Mouse (Mus musculus) kidney, embryonic 14.5 days (tissue): ENCODE data around the gene Atp8b3. TPM values are rescaled to one million over a fixed set of nuclear protein-coding genes. Genes with fewer than 3 reads are reported as not detected.

Experiments
- polyA plus RNA-seq: library from polyadenylated mRNA; unstranded; fragments of >200 nt; fragmentation: Nextera tagmentation; extraction: Ambion mirVana; gene quantifications from 2 replicates; pipeline ENCODE4 v1.2.1, GENCODE M21; 2014

Atp8b3 gene
- polyA plus RNA-seq, 1 experiment from 2014 or later = 0.22 TPM

Other genes starting within 250 kb of the Atp8b3 start
- gene Rps15, start 246.7 kb downstream of the Atp8b3 start, polyA plus RNA-seq = 1,166 and 1,350 TPM in 2 replicates
- 1.0 and 1.4 TPM in 2 replicates for gene Apc2, start 243.1 kb downstream of the Atp8b3 start, polyA plus RNA-seq
- 36.1 and 40.5 TPM in 2 replicates for gene 2310011J03Rik, start 218.6 kb downstream of the Atp8b3 start, polyA plus RNA-seq
- 6.2 and 8.1 TPM in 2 replicates for gene Pcsk4, start 209.6 kb downstream of the Atp8b3 start, polyA plus RNA-seq
- 5.6 and 7.1 TPM in 2 replicates for gene Reep6, start 209.2 kb downstream of the Atp8b3 start, polyA plus RNA-seq
- gene Adamtsl5, start 190.7 kb downstream of the Atp8b3 start, polyA plus RNA-seq = 1.2 and 2.7 TPM in 2 replicates
- gene Plk5, start 182.7 kb downstream of the Atp8b3 start, polyA plus RNA-seq = 0.62 and 0.66 TPM in 2 replicates
- gene Mex3d, start 151.5 kb downstream of the Atp8b3 start, polyA plus RNA-seq = 8.7 and 14.6 TPM in 2 replicates
- gene Mbd3, start 139.6 kb downstream of the Atp8b3 start, polyA plus RNA-seq = 248 and 270 TPM in 2 replicates
- 806 and 1,046 TPM in 2 replicates for gene Uqcr11, start 132.3 kb downstream of the Atp8b3 start, polyA plus RNA-seq
- gene Tcf3, start 105.5 kb downstream of the Atp8b3 start, polyA plus RNA-seq = 134 and 162 TPM in 2 replicates
- not detected in 2 replicates for gene Onecut3, start 44.3 kb downstream of the Atp8b3 start, polyA plus RNA-seq
- 25.8 and 31.3 TPM in 2 replicates for gene Rexo1, start 22.4 kb upstream of the Atp8b3 start, polyA plus RNA-seq
- 10.1 and 10.2 TPM in 2 replicates for gene Klf16, start 38.2 kb upstream of the Atp8b3 start, polyA plus RNA-seq
- 125 and 130 TPM in 2 replicates for gene Abhd17a, start 51.2 kb upstream of the Atp8b3 start, polyA plus RNA-seq
- gene Scamp4, start 63.7 kb upstream of the Atp8b3 start, polyA plus RNA-seq = 88.5 and 103 TPM in 2 replicates
- 8.0 and 8.8 TPM in 2 replicates for gene Adat3, start 63.8 kb upstream of the Atp8b3 start, polyA plus RNA-seq
- 1.9 and 2.5 TPM in 2 replicates for gene Gm49322, start 66.9 kb upstream of the Atp8b3 start, polyA plus RNA-seq
- 127 and 134 TPM in 2 replicates for gene Csnk1g2, start 83.7 kb upstream of the Atp8b3 start, polyA plus RNA-seq
- gene Btbd2, start 117.9 kb upstream of the Atp8b3 start, polyA plus RNA-seq = 63.4 and 80.2 TPM in 2 replicates
- gene Mknk2, start 139.0 kb upstream of the Atp8b3 start, polyA plus RNA-seq = 68.1 and 99.2 TPM in 2 replicates
- gene Mob3a, start 162.9 kb upstream of the Atp8b3 start, polyA plus RNA-seq = 23.3 and 34.4 TPM in 2 replicates
- gene Izumo4, start 163.1 kb upstream of the Atp8b3 start, polyA plus RNA-seq = 8.5 and 14.6 TPM in 2 replicates
- gene Ap3d1, start 203.1 kb upstream of the Atp8b3 start, polyA plus RNA-seq = 70.8 and 80.6 TPM in 2 replicates
- gene Dot1l, start 216.1 kb upstream of the Atp8b3 start, polyA plus RNA-seq = 21.9 and 29.2 TPM in 2 replicates